Mouse (Mus musculus): Measurements from ENCODE around the gene Hpse2. TPM values are rescaled to one million over a fixed set of nuclear protein-coding genes. Genes with fewer than 3 reads are reported as not detected.

The Hpse2 gene
- polyA plus RNA-seq, 1 experiment from 2014 or later, result 11.4 TPM

- Histone ChIP-seq H3K36me3 (ENCODE audit: insufficient read depth) (no peaks in the 10 kb centered on the region), H3K4me2 (no peak overlapping the region), H3K27me3 (ENCODE audit: insufficient read depth, low read length) (no peaks in the 10 kb centered on the region), H3K9ac (no peak overlapping the region), H3K9me3 (ENCODE audit: low read depth, low read length) (no peaks in the 10 kb centered on the region), H3K4me3 (ENCODE audit: low read depth, low read length) (no peak overlapping the region), H3K27ac (ENCODE audit: low read depth) (no peak overlapping the region), H3K4me1 (ENCODE audit: insufficient read depth) (0 out of 2 replicates have a peak, but pooled peaks cover 3% of the 10 kb centered on the region)
- no peak; the same call in 1 of the 2 replicates for ATAC-seq (ENCODE audit: insufficient read depth)
- TF ChIP-seq CTCF (IDR thresholded peaks at IDR 0.05; ENCODE audit: low read depth), result no peak
- DNase-seq, result peak; percentile 55
- 35% methylated on average over 14 of the region's 14 CpGs for WGBS
Measured at GRCm38 (mm10) chr19:42741884-42742283, 646.3 kb downstream of the Hpse2 start.

- H3K4me2 ChIP-seq, result no peak overlapping the region
- no peak overlapping the region for H3K4me3 ChIP-seq (ENCODE audit: low read depth, low read length)
- TF ChIP-seq CTCF (IDR thresholded peaks at IDR 0.05; ENCODE audit: low read depth), result no peak
- no peaks in the 10 kb centered on the region for H3K27me3 ChIP-seq (ENCODE audit: insufficient read depth, low read length)
- DNase-seq (no peak), ATAC-seq (ENCODE audit: insufficient read depth) (no peak)
- H3K9ac ChIP-seq, result no peak overlapping the region
- WGBS, result 79% methylated on average over 8 of the region's 8 CpGs
- no peaks in the 10 kb centered on the region for H3K9me3 ChIP-seq (ENCODE audit: low read depth, low read length)
- H3K36me3 ChIP-seq (ENCODE audit: insufficient read depth), result no peaks in the 10 kb centered on the region
- H3K27ac ChIP-seq (ENCODE audit: low read depth), result no peak overlapping the region
- H3K4me1 ChIP-seq (ENCODE audit: insufficient read depth), result 0 out of 2 replicates have a peak, but pooled peaks cover 3% of the 10 kb centered on the region
Measured at GRCm38 (mm10) chr19:42740163-42740899, 647.8 kb downstream of the Hpse2 start.

GRCm38 (mm10) chr19:42739734-42740133 is 648.4 kb downstream of the Hpse2 start:
- no peak for ATAC-seq (ENCODE audit: insufficient read depth)
- H3K4me2 ChIP-seq, result no peak overlapping the region
- H3K4me1 ChIP-seq (ENCODE audit: insufficient read depth), result 0 out of 2 replicates have a peak, but pooled peaks cover 3% of the 10 kb centered on the region
- H3K27me3 ChIP-seq (ENCODE audit: insufficient read depth, low read length), result no peaks in the 10 kb centered on the region
- H3K36me3 ChIP-seq (ENCODE audit: insufficient read depth), result no peaks in the 10 kb centered on the region
- no peak overlapping the region for H3K9ac ChIP-seq
- no peak for TF ChIP-seq CTCF (IDR thresholded peaks at IDR 0.05; ENCODE audit: low read depth)
- WGBS, result 76% methylated on average over 6 of the region's 6 CpGs
- no peak overlapping the region for H3K27ac ChIP-seq (ENCODE audit: low read depth)
- H3K4me3 ChIP-seq (ENCODE audit: low read depth, low read length), result no peak overlapping the region
- no peaks in the 10 kb centered on the region for H3K9me3 ChIP-seq (ENCODE audit: low read depth, low read length)
- no peak for DNase-seq

GRCm38 (mm10) chr19:42737753-42738152 is 650.4 kb downstream of the Hpse2 start:
- TF ChIP-seq CTCF (IDR thresholded peaks at IDR 0.05; ENCODE audit: low read depth), result no peak
- H3K27me3 ChIP-seq (ENCODE audit: insufficient read depth, low read length), result no peaks in the 10 kb centered on the region
- 50% methylated on average over 9 of the region's 9 CpGs for WGBS
- H3K4me3 ChIP-seq (ENCODE audit: low read depth, low read length), result no peak overlapping the region
- no peaks in the 10 kb centered on the region for H3K9me3 ChIP-seq (ENCODE audit: low read depth, low read length)
- H3K9ac ChIP-seq, result no peak overlapping the region
- H3K27ac ChIP-seq (ENCODE audit: low read depth), result no peak overlapping the region
- 0 out of 2 replicates have a peak, but pooled peaks cover 3% of the 10 kb centered on the region for H3K4me1 ChIP-seq (ENCODE audit: insufficient read depth)
- DNase-seq, result no peak
- no peak for ATAC-seq (ENCODE audit: insufficient read depth)
- H3K4me2 ChIP-seq, result no peak overlapping the region
- H3K36me3 ChIP-seq (ENCODE audit: insufficient read depth), result no peaks in the 10 kb centered on the region

Other genes with a start within 250 kb of the Hpse2 start
- 0.05 TPM in 1 of 2 replicates, not detected in the other for gene Cnnm1, start 52.1 kb upstream of the Hpse2 start, polyA plus RNA-seq (2014; fragmentation: Nextera tagmentation; extraction: Ambion mirVana)
- gene Got1, start 136.2 kb upstream of the Hpse2 start, polyA plus RNA-seq (2014; fragmentation: Nextera tagmentation; extraction: Ambion mirVana), result 19.5 and 23.3 TPM in 2 replicates
- not detected in 2 replicates for gene Nkx2-3, start 224.0 kb upstream of the Hpse2 start, polyA plus RNA-seq (2014; fragmentation: Nextera tagmentation; extraction: Ambion mirVana)